Mouse (Mus musculus) CH12.LX (cell line): ENCODE measurements around the gene Rab36. TPM values are rescaled to one million over a fixed set of nuclear protein-coding genes. Genes with fewer than 3 reads are reported as not detected.

ENCODE experiments used
- DNase-seq: peaks from one replicate; pipeline ENCODE4 v3.0.0-alpha.2; 2013; ENCODE audit errors: extremely low read depth
- H3K27ac ChIP-seq: 2 replicates; pipeline ENCODE4 v1.5.1; 2012; ENCODE audit warnings: low read depth, mild to moderate bottlenecking, control low read depth, moderate library complexity; ENCODE audit not compliant: insufficient read depth
- H3K27me3 ChIP-seq: replicated peaks from 2 replicates; pipeline ENCODE3; 2012; ENCODE audit warnings: inconsistent platforms
- H3K36me3 ChIP-seq, 2 experiments: replicated peaks in 1 of 2; 2 replicates each; pipeline versions ENCODE3 to v1.6.1; 2012; ENCODE audit warnings: inconsistent platforms in 1 of 2, low read length in 1 of 2, mild to moderate bottlenecking in 1 of 2, mixed read lengths in 1 of 2, moderate library complexity in 1 of 2; ENCODE audit not compliant: control insufficient read depth in 1 of 2, insufficient read depth in 1 of 2
- H3K4me1 ChIP-seq, 2 experiments: 2 replicates each; pipeline ENCODE4 v1.6.1; 2012; ENCODE audit warnings: inconsistent platforms in 1 of 2, moderate library complexity in 1 of 2; ENCODE audit not compliant: insufficient read depth in 2 of 2, control insufficient read depth in 1 of 2
- H3K4me2 ChIP-seq: 2 replicates; pipeline ENCODE4 v1.6.1; 2012; ENCODE audit warnings: low read depth, mild to moderate bottlenecking, control low read depth; ENCODE audit not compliant: poor library complexity, insufficient read depth, severe bottlenecking
- H3K4me3 ChIP-seq, 3 experiments: fragments of 150-350 bp in 1 of 3; sonication (generic) in 1 of 3; replicated peaks in 1 of 3; 2 replicates each; pipeline versions ENCODE3 to v1.5.1; 2011 to 2012; ENCODE audit warnings: low read depth in 2 of 3, low read length in 2 of 3, mild to moderate bottlenecking in 2 of 3, moderate library complexity in 2 of 3, control low read depth in 1 of 3, improper control_type of control experiment in 1 of 3, inconsistent platforms in 1 of 3, mixed read lengths in 1 of 3; ENCODE audit not compliant: poor library complexity in 1 of 3
- H3K79me2 ChIP-seq: replicated peaks from 2 replicates; pipeline ENCODE4 v1.6.1; 2012; ENCODE audit warnings: mild to moderate bottlenecking, moderate library complexity; ENCODE audit not compliant: control insufficient read depth, poor library complexity, insufficient read depth, severe bottlenecking; ENCODE audit errors: extremely low read depth
- H3K9ac ChIP-seq: 2 replicates; pipeline ENCODE4 v1.6.1; 2012; ENCODE audit warnings: low read depth, mild to moderate bottlenecking, control low read depth, moderate library complexity; ENCODE audit not compliant: insufficient read depth
- H3K9me3 ChIP-seq: replicated peaks from 2 replicates; pipeline ENCODE3; 2012; ENCODE audit warnings: low read length, inconsistent platforms, mixed read lengths
- CHD2 ChIP-seq: IDR thresholded peaks from 2 replicates; pipeline ENCODE4 v1.6.1; 2011; ENCODE audit warnings: low read length, improper control_type of control experiment
- ELF1 ChIP-seq: IDR thresholded peaks from 2 replicates; pipeline ENCODE4 v1.6.1; 2014; ENCODE audit warnings: low read depth, mild to moderate bottlenecking, inconsistent platforms, low read length, improper control_type of control experiment
- EP300 ChIP-seq: IDR thresholded peaks from 2 replicates; pipeline ENCODE4 v1.6.1; 2011; ENCODE audit warnings: low read length, improper control_type of control experiment
- ETS1 ChIP-seq: conservative IDR thresholded peaks from 2 replicates; pipeline ENCODE4 v1.6.1; 2012; ENCODE audit warnings: low read depth, mild to moderate bottlenecking, inconsistent platforms, low read length, improper control_type of control experiment, moderate library complexity
- GABPA ChIP-seq: IDR thresholded peaks from 2 replicates; pipeline ENCODE4 v1.6.1; 2012; ENCODE audit warnings: low read depth, low read length, improper control_type of control experiment, inconsistent platforms; ENCODE audit not compliant: insufficient replicate concordance
- JUND ChIP-seq: conservative IDR thresholded peaks from 2 replicates; pipeline ENCODE4 v1.6.1; 2011; ENCODE audit warnings: low read depth, low read length, improper control_type of control experiment
- KAT2A ChIP-seq: IDR thresholded peaks from 2 replicates; pipeline ENCODE4 v1.6.1; 2012; ENCODE audit warnings: low read length, improper control_type of control experiment, inconsistent platforms; ENCODE audit not compliant: insufficient replicate concordance
- MAFK ChIP-seq: IDR thresholded peaks from 2 replicates; pipeline ENCODE4 v1.6.1; 2011; ENCODE audit warnings: low read length, improper control_type of control experiment; ENCODE audit not compliant: insufficient replicate concordance
- MAZ ChIP-seq: IDR thresholded peaks from 2 replicates; pipeline ENCODE4 v1.6.1; 2012; ENCODE audit warnings: low read depth, mild to moderate bottlenecking, inconsistent platforms, low read length, improper control_type of control experiment, moderate library complexity
- MXI1 ChIP-seq: IDR thresholded peaks from 2 replicates; pipeline ENCODE4 v1.6.1; 2011; ENCODE audit warnings: mild to moderate bottlenecking, low read depth, low read length, improper control_type of control experiment
- NELFE ChIP-seq: IDR thresholded peaks from 2 replicates; pipeline ENCODE4 v1.6.1; 2011; ENCODE audit warnings: low read depth, low read length, improper control_type of control experiment
- POLR2AphosphoS2 ChIP-seq: IDR thresholded peaks from 2 replicates; pipeline ENCODE4 v1.6.1; 2011; ENCODE audit warnings: low read depth, low read length, improper control_type of control experiment
- SIN3A ChIP-seq: IDR thresholded peaks from 2 replicates; pipeline ENCODE4 v1.6.1; 2012; ENCODE audit warnings: low read length, improper control_type of control experiment, inconsistent platforms
- TCF12 ChIP-seq: IDR thresholded peaks from 2 replicates; pipeline ENCODE4 v1.6.1; 2014; ENCODE audit warnings: low read depth, mild to moderate bottlenecking, inconsistent platforms, low read length, improper control_type of control experiment
- ZC3H11A ChIP-seq: IDR thresholded peaks from 2 replicates; pipeline ENCODE4 v1.6.1; 2012; ENCODE audit warnings: low read depth, mild to moderate bottlenecking, inconsistent platforms, low read length, improper control_type of control experiment
- dilution Hi-C: fragments of 300-500 bp; cut with MboI; formaldehyde crosslinking; loops from 2 replicates; pipeline ENCODE4 v1.14.3; 2020; ENCODE audit warnings: low sequenced_read_pairs; ENCODE audit not compliant: extremely low pct_unique_long_range_greater_than_20kb, extremely low pct_ligation_motif_present
- in situ Hi-C: fragments of 300-500 bp; cut with MboI; formaldehyde crosslinking; loops from 3 replicates; pipeline ENCODE4 v1.14.3; 2019; ENCODE audit warnings: low sequenced_read_pairs, low pct_ligation_motif_present, low pct_unique_long_range_greater_than_20kb, mixed read lengths
- polyA plus RNA-seq: library from polyadenylated mRNA; unstranded; fragments of >175 nt; gene quantifications from 2 replicates; pipeline ENCODE4 v1.2.1, GENCODE M21; 2012; ENCODE audit warnings: low read depth; ENCODE audit not compliant: insufficient read length
- total RNA-seq, 2 experiments: library from RNA; depleted of rRNA; stranded (reverse); fragments of 300-350 nt in 1 of 2; fragments of >200 nt in 1 of 2; gene quantifications; 2 replicates each; pipeline ENCODE4 v1.2.3; 2012 to 2014

Rab36 gene
- total and polyA plus RNA-seq, 3 experiments: 0.34 to 1.2 (median 0.59) TPM

DNA sequence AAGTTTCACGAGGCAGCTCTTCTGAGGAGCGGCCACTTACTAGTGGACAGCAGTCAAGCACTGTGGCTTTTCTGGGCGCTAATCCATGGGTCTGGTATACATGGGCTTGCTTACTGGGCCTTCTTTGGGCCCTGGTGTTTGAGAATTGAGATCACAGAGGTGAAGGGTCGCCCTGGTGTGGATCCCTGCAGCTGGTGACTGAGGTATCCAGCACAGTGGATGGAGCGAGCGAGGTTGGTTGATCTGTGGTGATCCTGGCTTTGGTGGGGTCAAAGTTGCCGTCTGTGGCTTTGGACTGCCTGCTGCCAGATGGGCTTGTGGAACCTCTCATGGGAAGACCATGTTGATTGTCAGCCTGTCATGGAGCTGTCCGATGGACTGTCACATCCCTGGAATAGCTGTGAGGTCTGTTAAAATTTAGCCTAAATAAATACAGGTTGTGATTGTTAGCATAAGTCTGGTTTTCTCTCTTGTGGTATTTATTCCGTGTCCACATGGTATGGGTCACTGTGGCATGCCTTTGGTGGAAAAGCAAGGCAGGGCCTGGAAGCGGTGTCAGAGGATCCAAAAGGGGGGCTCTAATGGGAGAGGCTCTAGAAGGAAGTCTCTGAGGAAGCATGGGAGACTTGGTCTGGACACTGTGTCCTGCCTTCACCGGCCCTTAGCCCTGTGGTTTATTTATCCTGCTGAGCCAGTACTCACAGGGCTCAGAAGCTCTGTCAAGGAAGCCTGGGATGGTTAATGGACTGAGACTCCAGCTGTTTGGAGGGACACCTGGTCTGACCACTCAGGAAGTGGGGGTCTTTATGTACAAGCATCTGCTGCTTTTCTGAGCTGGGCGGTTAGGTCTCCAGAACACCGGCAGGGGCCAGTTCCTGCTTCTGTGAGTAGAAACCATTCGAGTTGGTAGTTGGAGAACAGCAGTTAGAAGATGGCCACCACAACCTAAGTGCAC, 41.6 kb downstream of the Rab36 start:
- H3K36me3 ChIP-seq: peaks cover 12 to 54% of the 10 kb centered on the region in 2 experiments
- 0 out of 2 replicates have a peak, but pooled peaks cover 2% of the 10 kb centered on the region for H3K79me2 ChIP-seq
- no peaks in the 10 kb centered on the region for H3K27me3 ChIP-seq
- in situ Hi-C loops: no loop called here
- no peak overlapping the region for H3K9ac ChIP-seq
- H3K4me3 ChIP-seq: no peak overlapping the region
- no peaks in the 10 kb centered on the region for H3K9me3 ChIP-seq
- peaks cover 10 to 70% of the 10 kb centered on the region in 2 experiments; a peak in 3 of 4 replicates for H3K4me1 ChIP-seq
- DNase-seq: no peak
- dilution Hi-C loops: no loop called here
- TF ChIP-seq MAZ: no peak
- TF ChIP-seq ETS1: 0 out of 2 replicates have a peak, but pooled peaks have one; percentile 34
- peak; percentile 52; the same call in 1 of the 2 replicates for TF ChIP-seq TCF12
- H3K4me2 ChIP-seq: no peak overlapping the region
- no peak overlapping the region for H3K27ac ChIP-seq

DNA sequence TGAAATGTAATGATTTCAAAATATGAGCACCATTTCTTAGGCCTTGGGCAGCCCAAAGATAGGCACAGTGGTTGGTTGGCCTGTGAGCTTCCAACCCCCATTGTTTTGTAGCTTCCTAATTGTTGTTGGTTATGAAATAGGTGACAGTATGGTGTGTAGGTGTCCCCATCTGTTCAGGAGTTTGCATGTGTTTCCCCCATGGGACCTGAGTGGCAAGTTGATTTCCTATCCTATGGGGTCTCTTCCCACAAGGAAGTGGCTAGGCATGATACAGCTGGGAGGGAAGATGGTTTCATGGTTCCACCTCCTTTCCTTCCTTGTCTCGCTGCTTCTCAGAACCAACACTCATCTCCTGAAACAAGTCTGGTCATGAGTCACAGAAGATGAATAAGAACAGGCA, 48.5 kb downstream of the Rab36 start:
- peaks cover 3 to 52% of the 10 kb centered on the region in 2 experiments for H3K36me3 ChIP-seq
- H3K9ac ChIP-seq: no peak overlapping the region
- dilution Hi-C loops (no loop called here), in situ Hi-C loops (no loop called here)
- DNase-seq: no peak
- H3K4me2 ChIP-seq: no peak overlapping the region
- H3K9me3 ChIP-seq: peaks cover 5% of the 10 kb centered on the region
- H3K27me3 ChIP-seq: no peaks in the 10 kb centered on the region
- H3K27ac ChIP-seq: no peak overlapping the region
- peaks cover 20 to 52% of the 10 kb centered on the region in 2 experiments for H3K4me1 ChIP-seq
- TF ChIP-seq KAT2A (no peak), MAFK (no peak), EP300 (0 out of 2 replicates have a peak, but pooled peaks have one; percentile 25)
- 0 out of 2 replicates have a peak, but pooled peaks cover 2% of the 10 kb centered on the region for H3K79me2 ChIP-seq
- no peak overlapping the region for H3K4me3 ChIP-seq

DNA sequence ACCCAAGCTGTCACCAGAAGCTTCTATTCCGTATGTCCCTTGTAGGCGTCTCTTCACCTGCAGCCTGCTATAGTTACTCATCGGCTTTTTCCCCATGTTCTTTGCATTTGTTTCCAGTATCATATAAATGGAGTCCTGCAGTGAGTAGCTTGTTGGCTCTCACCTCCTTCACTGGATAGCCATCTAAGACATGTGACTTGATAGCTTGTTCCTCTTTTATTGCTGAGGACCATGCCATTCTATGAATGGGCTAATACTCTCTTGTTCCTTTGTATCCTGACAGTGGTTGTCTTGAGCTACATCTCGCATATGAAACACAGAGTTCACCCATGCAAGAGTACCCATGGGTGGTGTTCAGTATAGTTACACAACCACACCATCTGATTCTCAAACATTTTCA, 51.6 kb downstream of the Rab36 start:
- no peak overlapping the region for H3K4me2 ChIP-seq
- peaks cover 5% of the 10 kb centered on the region for H3K9me3 ChIP-seq
- H3K79me2 ChIP-seq: peaks cover 4% of the 10 kb centered on the region; the same call in 1 of the 2 replicates
- H3K27ac ChIP-seq: no peak overlapping the region
- DNase-seq: no peak
- in situ Hi-C loops (no loop called here), dilution Hi-C loops (no loop called here)
- H3K9ac ChIP-seq: no peak overlapping the region
- H3K36me3 ChIP-seq: peaks cover 2 to 45% of the 10 kb centered on the region in 2 experiments
- TF ChIP-seq POLR2AphosphoS2 (no peak), GABPA (no peak), CHD2 (no peak), ZC3H11A (no peak), ETS1 (no peak), JUND (no peak), ELF1 (no peak), MAZ (no peak), EP300 (no peak), NELFE (no peak), MXI1 (no peak), TCF12 (no peak), SIN3A (no peak)
- peaks cover 33 to 73% of the 10 kb centered on the region in 2 experiments for H3K4me1 ChIP-seq
- H3K27me3 ChIP-seq: no peaks in the 10 kb centered on the region
- H3K4me3 ChIP-seq: no peak overlapping the region
